Mouse (Mus musculus) embryo, embryonic 10.5 days (tissue): ENCODE data around the gene Proz.

Experiments used
- DNase-seq: peaks from one replicate; pipeline ENCODE4 v3.0.0-alpha.2; 2015; ENCODE audit warnings: low spot score

Proz gene

DNA sequence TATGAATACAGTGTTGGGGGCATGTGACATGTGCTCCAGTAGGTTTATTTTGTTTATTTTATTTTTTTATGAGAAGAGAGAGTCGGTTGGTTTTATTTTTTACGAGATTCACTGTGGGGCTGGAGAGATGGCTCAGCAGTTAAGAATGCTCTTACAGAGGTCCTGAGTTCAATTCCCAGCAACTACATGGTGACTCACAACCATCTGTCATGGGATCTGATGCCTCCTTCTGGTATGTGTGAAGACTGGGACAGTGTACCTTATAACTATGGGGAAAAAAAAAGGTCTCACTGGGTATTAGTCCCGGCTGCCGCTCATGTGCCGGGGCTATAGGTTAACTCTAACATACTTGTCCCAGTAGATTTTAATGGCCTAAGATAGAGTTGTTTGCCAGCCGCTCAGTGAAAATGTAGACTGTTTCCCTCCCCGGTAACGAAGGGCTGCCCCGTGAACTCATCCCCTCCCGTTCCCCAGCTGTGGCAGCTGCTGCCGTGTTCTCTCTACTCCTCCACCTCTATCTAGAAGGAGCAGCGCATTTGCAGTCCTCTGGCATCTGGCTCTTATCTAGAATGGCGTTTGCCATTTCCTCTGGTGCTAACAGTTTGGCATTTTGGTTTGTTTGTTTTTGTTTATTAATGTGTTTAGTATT is 47.4 kb downstream of the Proz start:
- no peak for DNase-seq

DNA sequence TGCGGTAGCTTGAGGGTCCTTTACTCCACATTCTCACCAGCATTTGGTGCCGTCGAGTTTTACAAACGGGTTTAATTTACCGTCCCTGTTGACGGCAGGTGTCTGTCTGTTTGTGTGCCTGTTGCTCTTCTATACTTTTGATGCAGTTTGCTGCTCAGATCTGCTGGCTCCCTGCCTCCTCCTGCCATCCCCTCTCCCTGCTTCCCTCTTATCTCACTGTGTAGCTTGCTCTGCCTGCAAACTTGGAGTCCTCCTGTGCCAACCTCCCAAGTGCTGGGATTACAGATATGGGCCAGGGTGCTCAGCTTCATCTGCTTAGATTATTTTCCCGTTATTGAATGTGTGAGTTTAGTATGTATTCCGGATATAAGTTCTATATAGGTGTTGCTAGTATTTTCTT is 48.3 kb downstream of the Proz start:
- no peak for DNase-seq

DNA sequence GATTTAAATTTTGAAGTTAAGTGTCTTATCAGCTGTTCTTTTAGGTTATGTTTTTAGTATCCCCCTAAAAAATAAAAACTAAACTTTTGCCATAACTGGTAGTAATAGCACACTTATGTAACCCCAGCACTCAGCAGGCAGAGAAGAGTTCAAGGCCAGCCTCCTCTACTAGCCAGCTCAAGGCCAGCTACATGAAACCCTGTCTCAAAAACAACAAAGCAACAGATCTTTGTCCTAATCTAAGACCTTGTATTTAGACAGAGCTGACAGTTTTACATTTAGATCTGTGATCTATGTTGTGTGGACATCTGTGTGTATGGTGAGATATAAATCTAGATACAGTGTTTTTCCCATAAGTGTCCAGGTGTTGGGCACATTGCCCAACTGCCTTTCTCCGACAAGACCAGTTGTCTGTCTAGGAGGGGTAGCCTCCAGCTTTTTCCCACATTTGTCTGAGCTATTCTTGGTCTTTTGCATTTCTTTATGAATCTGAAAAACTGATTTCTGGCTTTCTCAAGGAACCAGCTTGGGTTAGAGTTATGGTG is 48.8 kb downstream of the Proz start:
- DNase-seq, result no peak

DNA sequence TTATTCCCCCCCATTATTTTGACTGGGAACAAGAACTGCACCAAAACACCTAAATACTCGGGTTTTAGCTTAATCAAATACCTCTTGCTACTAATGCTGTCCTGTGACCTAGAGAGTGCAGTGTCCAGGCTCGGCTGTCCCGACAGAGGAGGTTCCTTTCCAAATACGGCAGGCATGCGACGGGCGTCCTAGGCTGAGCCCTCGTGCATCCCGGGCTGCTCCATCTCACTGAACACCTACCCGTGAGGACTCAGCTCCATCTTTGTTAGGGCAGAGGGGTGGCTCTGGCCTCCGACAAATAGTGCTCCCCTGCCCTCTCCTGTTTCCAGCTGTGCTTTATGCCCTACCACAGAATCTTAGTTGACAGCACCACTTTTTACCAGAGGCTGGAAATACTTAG is 51.2 kb downstream of the Proz start:
- no peak for DNase-seq

DNA sequence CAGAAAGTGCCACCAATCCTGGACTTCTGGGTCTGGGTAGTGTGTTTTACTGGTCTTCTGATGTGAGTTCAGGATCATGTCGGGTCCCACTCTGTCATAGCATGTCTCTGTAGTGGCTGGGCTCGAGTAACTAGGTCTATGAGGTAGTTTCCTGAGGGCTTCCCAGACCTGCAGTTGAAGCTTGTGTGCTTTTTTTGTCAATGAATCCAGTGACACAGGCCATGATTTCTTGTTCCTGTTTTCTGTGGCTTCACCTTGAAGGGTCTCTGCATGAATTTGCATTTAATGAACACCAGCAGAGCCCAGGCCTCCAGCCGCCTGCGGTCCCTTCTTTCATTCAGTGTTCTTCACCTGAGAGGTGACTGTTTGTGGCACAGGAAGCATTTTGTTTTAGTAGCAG is 52.5 kb downstream of the Proz start:
- DNase-seq, result no peak

DNA sequence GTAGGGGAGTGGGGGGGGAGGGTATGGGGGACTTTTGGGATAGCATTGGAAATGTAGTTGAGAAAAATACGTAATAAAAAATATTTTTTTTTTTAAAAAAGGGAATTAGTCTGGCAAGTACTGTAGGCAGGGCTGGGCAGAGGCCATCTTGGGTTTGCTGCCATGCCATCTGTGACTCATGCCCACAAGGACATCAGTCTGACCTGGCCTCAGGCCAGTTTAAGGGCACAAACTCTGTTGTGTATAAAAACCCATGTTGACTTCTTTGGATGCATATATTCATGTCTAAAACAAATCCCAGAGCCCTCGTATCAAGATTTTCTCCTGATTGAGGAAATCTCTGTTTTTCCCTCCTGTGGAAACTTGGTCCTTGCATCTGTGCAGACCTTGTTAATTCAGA is 56.4 kb downstream of the Proz start:
- no peak for DNase-seq

DNA sequence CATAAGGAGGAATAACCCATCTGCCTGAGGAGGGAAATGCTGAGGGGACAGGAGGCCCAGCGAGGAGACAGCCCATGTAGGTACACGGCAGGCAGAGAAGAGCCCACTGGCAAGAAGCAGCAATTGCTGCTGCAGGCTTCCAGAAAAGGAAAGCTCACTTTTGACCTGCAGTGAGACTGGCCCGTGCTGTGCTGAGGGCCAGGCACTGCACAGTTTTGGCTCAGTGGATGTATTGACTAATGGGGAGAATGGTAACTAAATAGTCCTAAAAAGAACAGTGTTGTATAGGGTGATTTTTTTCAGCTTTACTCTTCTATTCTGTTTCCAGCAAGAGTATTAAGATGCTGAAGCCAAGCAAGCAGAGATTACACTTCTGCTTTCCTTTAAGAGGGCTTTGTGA is 57.8 kb downstream of the Proz start:
- DNase-seq, result no peak

DNA sequence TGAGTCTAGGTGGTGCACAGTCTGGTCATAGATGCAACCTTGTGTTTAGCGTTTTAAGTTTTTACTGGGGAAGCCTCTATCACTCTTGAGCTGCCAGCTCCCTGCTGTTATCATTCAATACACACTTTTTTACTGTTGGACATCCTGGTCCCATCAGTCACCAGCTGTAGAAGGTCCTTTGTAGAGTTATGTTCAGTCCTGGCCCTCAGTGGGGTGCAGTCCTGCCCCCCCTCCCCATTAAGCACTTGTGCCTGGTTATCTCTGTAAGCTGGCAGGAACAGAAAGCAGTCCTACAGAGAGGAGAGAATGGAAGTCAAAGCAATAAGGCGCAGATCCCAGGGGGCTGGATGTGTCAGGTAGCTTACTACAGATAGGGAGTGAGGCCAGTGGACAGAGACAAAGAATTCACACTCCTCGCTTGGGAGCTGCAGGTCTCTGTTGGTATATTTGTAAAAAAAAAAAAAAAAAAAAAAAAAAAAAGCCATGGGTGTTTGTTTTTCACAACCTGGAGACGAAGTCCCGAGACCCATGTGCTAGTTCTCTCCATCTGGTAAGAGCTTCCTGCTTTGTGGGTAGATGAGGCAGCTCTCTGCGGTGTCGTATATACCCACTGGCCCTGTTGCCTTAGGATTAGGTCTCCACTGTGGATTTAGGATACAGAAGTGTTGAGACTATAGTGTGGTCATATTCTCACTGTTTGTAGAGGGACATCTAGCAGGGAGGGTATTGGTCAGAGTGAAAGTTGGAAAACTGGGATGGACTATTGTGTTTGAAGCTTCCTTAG is 60.4 kb downstream of the Proz start:
- no peak for DNase-seq

DNA sequence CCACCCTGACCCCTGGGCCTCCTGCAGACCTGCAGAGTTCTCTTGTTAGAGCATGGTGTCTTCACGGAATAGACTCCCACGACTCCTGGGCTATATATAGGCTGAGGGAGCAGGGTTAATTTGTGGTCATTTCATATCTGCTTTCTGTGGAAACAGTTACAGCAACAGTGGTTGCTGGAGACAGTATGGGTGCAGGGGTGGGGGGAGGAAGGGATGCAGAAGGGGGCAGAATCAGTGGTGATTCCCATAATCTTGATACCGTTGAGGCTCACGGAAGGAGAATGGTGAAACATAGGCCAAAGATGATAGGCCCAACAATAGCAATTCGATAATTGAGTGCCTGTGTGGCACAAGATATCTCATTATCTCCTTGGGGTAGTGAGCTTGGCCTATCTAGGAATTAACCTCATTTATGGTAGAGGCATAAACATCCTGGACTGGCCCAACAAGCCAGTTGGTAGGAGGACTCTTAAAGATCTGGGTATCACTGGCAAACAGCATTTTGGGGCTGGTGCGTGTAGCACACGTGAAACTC is 62.2 kb downstream of the Proz start:
- DNase-seq, result no peak

DNA sequence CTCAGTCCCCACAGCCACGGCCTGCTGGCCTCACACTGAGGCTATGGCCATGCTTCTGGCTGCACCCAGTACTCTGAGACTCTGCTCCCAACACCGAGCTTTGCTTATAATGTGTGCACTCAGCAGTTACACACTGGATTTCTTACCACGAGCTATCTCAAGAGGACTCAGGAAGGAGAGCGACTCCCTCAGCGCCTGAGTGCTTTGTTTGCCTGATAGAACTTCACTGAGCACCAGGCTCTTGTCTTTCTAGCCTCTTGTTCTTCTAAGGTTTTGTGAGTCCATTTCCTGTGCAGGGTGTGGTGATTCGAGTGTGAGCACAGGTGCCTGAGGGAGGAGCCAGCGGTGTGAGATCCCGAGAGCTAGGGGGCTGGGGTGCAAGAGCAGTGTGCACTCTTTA is 64.2 kb downstream of the Proz start:
- no peak for DNase-seq
